9 mouse cellular contexts compared by ENCODE assay signal in the genomic region with DNA sequence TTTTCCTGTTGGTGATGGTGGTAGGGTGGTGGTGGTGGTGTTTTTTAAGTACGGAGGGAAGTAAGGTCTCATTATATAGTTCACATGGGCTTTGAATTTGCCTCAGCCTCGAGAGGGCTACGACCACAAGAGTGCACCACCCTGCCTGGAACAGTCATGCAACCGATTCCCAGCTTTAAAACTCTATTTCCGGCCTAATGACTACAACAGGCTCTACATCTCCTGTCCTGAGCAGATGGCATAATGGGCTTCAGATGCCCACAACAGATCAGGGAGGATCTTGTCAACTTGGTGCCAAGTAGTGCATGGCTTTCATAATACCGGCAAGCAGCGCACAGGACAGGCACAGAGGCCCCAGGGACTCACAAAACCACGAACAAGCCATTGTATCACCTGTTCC. TPM values are rescaled to one million over a fixed set of nuclear protein-coding genes. Genes with fewer than 3 reads are reported as not detected.
DNase-seq lines count a peak whose midpoint lies in the region; ATAC-seq and TF ChIP-seq lines count a peak whose summit lies in the region.
"Had no signal": no experiment of that assay in that cellular context is flagged by ENCODE, and none has a peak within 500 bp of the region (broad histone marks: within the 10 kb centered on the region; RNA-seq: fewer than 3 reads in every experiment).

No protein-coding gene starts in this region.

- peak overlapping the region; percentile 70; the same call in 1 of the 2 replicates for H3K4me2 ChIP-seq in heart, embryonic 12.5 days
- peak overlapping the region; percentile 58; the same call in 1 of the 2 replicates for H3K4me2 ChIP-seq in lung, embryonic 14.5 days

- H3K9me3 ChIP-seq in heart, embryonic 12.5 days (replicated peaks) = no peaks in the 10 kb centered on the region
- H3K9me3 ChIP-seq in lung, embryonic 14.5 days (ENCODE audit: low read depth, low read length) = no peaks in the 10 kb centered on the region
- H3K9me3 ChIP-seq: midbrain, embryonic 12.5 days; stomach, embryonic 15.5 days had no signal

- H3K9ac ChIP-seq in heart, embryonic 12.5 days = no peak overlapping the region
- no peak overlapping the region for H3K9ac ChIP-seq in lung, embryonic 14.5 days
- H3K9ac ChIP-seq: stomach, embryonic 15.5 days had no signal

- H3K36me3 ChIP-seq in heart, embryonic 12.5 days = no peaks in the 10 kb centered on the region
- no peaks in the 10 kb centered on the region for H3K36me3 ChIP-seq in lung, embryonic 14.5 days (ENCODE audit: insufficient read depth)
- H3K36me3 ChIP-seq: midbrain, embryonic 12.5 days; stomach, embryonic 15.5 days had no signal

- ATAC-seq in heart, embryonic 12.5 days (ENCODE audit: insufficient number of reproducible peaks, low FRiP score) = no peak
- no peak for ATAC-seq in lung, embryonic 14.5 days (ENCODE audit: insufficient read depth)
- ATAC-seq in megakaryocyte progenitor cell, adult 5-6 weeks (replicated peaks; ENCODE audit: poor library complexity) = peak; percentile 2; the same call in 1 of the 2 replicates

- WGBS in heart, embryonic 12.5 days = 53% methylated on average over 8 of the region's 8 CpGs
- WGBS in lung, embryonic 14.5 days = 47% methylated on average over 8 of the region's 8 CpGs

- DNase-seq in heart, postnatal 4 days = no peak
- DNase-seq in lung, embryonic 14.5 days = no peak
- no peak for DNase-seq in lung, postnatal 4 days
- peak; percentile 64 for DNase-seq in brain, adult 2 months (ENCODE audit: low read depth, low spot score)
- no peak for DNase-seq in frontal cortex, postnatal 25 days (ENCODE audit: low spot score in 2 of 2)

- no peaks in the 10 kb centered on the region for H3K27me3 ChIP-seq in heart, embryonic 12.5 days (replicated peaks)
- no peaks in the 10 kb centered on the region for H3K27me3 ChIP-seq in lung, embryonic 14.5 days (ENCODE audit: insufficient read depth, low read length)
- H3K27me3 ChIP-seq: stomach, embryonic 15.5 days had no signal

- H3K27ac ChIP-seq in heart, embryonic 12.5 days (ENCODE audit: poor library complexity, severe bottlenecking) = no peak overlapping the region
- no peak overlapping the region for H3K27ac ChIP-seq in lung, embryonic 14.5 days (ENCODE audit: low read depth)
- H3K27ac ChIP-seq: stomach, embryonic 15.5 days had no signal

- no peak for TF ChIP-seq CTCF in lung, embryonic 14.5 days (IDR thresholded peaks at IDR 0.05; ENCODE audit: low read depth)

- H3K4me3 ChIP-seq in heart, embryonic 12.5 days = no peak overlapping the region
- H3K4me3 ChIP-seq in lung, embryonic 14.5 days (ENCODE audit: low read depth, low read length) = no peak overlapping the region
- H3K4me3 ChIP-seq: midbrain, embryonic 12.5 days; stomach, embryonic 15.5 days had no signal

- peaks cover 27% of the 10 kb centered on the region for H3K4me1 ChIP-seq in heart, embryonic 12.5 days (replicated peaks)
- peaks cover 10% of the 10 kb centered on the region; the same call in 1 of the 2 replicates for H3K4me1 ChIP-seq in lung, embryonic 14.5 days (ENCODE audit: insufficient read depth)

RNA-seq across cellular contexts. Expression of a gene that starts 27.4 kb away (rescaled TPM):
- polyA plus RNA-seq in heart, embryonic 12.5 days (2016; fragmentation: Nextera tagmentation; extraction: Ambion mirVana) = 89.8 and 102 TPM in 2 replicates
- total RNA-seq in heart, postnatal 4 days (2021) = 10 to 100 TPM; 43.3 to 49.6 TPM
- 129 and 135 TPM in 2 replicates for polyA plus RNA-seq in lung, embryonic 14.5 days (2014; fragmentation: Nextera tagmentation; extraction: Ambion mirVana)
- total RNA-seq in megakaryocyte progenitor cell, adult 5-6 weeks (2015) = 225 and 270 TPM in 2 replicates
- total RNA-seq in megakaryocyte progenitor cell, adult 5-6 weeks (2017) = 231 and 265 TPM in 2 replicates

Comparison
In these comparisons a context has a peak if more than half of its experiments do, and no peak if none do; other contexts are left out.
1. RNA of a gene that starts 27.4 kb away (total RNA-seq): 225 to 270 TPM in megakaryocyte progenitor cell, adult 5-6 weeks; 43.3 to 49.6 TPM in heart, postnatal 4 days; every median in the first group is over 4 times any median in the second.